Mouse (Mus musculus): ENCODE data around the gene Inhbe. TPM values are rescaled to one million over a fixed set of nuclear protein-coding genes. Genes with fewer than 3 reads are reported as not detected.
"Not testable (repeated sequence)": the region's sequence is repeated elsewhere in the genome, so short reads cannot be mapped to it uniquely, and the experiment has no call there.

Gene Inhbe
- polyA plus RNA-seq, 1 experiment = not detected

DNA sequence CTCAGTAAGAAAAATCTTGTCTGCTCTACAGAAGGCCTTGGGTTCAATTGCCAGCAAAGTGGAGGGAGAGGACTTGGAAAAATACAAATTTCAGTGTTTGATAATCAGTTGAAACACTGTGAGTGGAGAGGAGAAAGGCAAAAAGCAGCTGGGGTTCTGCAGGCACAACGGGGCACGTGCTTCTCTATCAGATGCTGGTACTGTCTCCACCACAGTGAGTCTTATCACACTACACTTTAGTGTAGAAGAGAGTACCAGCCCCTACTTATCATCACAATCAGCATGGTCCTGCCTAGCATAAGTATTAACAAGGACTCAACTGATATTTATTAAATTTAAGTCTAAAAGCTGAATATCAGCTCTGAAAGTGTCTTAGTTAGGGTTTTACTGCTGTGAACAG lies 36.9 kb downstream of the Inhbe start:
- Histone ChIP-seq H3K27me3 (ENCODE audit: control insufficient read depth, insufficient read depth, low read length, poor library complexity, severe bottlenecking) (no peaks in the 10 kb centered on the region), H3K4me3 (ENCODE audit: low read depth, low read length) (no peak overlapping the region), H3K27ac (ENCODE audit: insufficient read depth, low read length) (no peak overlapping the region), H3K9me3 (replicated peaks; ENCODE audit: control insufficient read depth, insufficient read depth, low read length, poor library complexity, severe bottlenecking) (no peaks in the 10 kb centered on the region), H3K9ac (ENCODE audit: low read depth, poor library complexity, severe bottlenecking) (no peak overlapping the region), H3K36me3 (ENCODE audit: control insufficient read depth, insufficient read depth, low read length, poor library complexity, severe bottlenecking) (no peaks in the 10 kb centered on the region), H3K4me1 (ENCODE audit: control insufficient read depth, insufficient read depth, low read length) (no peaks in the 10 kb centered on the region)
- TF ChIP-seq EP300 (IDR thresholded peaks at IDR 0.05; ENCODE audit: insufficient read depth, low read depth, low read length) (no peak), CTCF (IDR thresholded peaks at IDR 0.05; ENCODE audit: low read depth, low read length) (no peak), POLR2A (IDR thresholded peaks at IDR 0.05; ENCODE audit: insufficient read depth, low read length) (no peak)

DNA sequence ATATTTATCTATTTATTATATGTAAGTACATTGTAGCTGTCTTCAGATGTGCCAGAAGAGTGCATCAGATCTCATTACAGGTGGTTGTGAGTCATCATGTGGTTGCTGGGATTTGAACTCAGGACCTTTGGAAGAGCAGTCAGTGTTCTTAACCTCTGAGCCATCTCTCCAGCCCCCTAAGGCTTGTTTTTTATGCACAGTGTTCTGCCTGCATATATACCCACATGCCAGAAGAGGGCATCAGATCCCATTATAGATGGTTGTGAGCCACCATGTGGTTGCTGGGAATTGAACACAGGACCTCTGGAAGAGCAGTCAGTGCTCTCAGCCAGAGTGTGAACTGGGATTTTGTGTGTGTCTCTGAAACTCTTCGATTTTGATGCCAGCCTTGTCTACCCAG lies 39.3 kb downstream of the Inhbe start:
- H3K9me3 ChIP-seq (replicated peaks; ENCODE audit: control insufficient read depth, insufficient read depth, low read length, poor library complexity, severe bottlenecking); H3K9ac ChIP-seq (ENCODE audit: low read depth, poor library complexity, severe bottlenecking); H3K4me3 ChIP-seq (ENCODE audit: low read depth, low read length); H3K36me3 ChIP-seq (ENCODE audit: control insufficient read depth, insufficient read depth, low read length, poor library complexity, severe bottlenecking); H3K27me3 ChIP-seq (ENCODE audit: control insufficient read depth, insufficient read depth, low read length, poor library complexity, severe bottlenecking); H3K27ac ChIP-seq (ENCODE audit: insufficient read depth, low read length); H3K4me1 ChIP-seq (ENCODE audit: control insufficient read depth, insufficient read depth, low read length): not testable (repeated sequence)

DNA sequence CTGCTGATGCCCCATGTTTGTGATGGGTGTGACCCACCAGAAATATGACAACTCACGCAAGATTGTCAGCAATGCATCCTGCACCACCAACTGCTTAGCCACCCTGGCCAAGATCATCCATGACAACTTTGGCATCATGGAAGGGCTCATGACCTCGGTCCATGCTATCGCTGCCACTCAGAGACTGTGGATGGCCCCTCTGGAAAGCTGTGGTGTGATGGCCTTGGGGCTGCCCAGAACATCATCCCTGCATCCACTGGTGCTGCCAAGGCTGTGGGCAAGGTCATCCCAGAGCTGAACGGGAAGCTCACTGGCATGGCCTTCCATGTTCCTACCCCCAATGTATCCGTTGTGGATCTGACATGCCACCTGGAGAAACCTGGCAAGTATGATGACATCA lies 40.7 kb downstream of the Inhbe start:
- peaks cover 10% of the 10 kb centered on the region for H3K36me3 ChIP-seq (ENCODE audit: control insufficient read depth, insufficient read depth, low read length, poor library complexity, severe bottlenecking)
- H3K9me3 ChIP-seq (replicated peaks; ENCODE audit: control insufficient read depth, insufficient read depth, low read length, poor library complexity, severe bottlenecking); H3K4me1 ChIP-seq (ENCODE audit: control insufficient read depth, insufficient read depth, low read length); H3K9ac ChIP-seq (ENCODE audit: low read depth, poor library complexity, severe bottlenecking); H3K27ac ChIP-seq (ENCODE audit: insufficient read depth, low read length); H3K4me3 ChIP-seq (ENCODE audit: low read depth, low read length); H3K27me3 ChIP-seq (ENCODE audit: control insufficient read depth, insufficient read depth, low read length, poor library complexity, severe bottlenecking): not testable (repeated sequence)

GRCm38 (mm10) chr10:127312858-127313257 lies 41.4 kb downstream of the Inhbe start:
- H3K4me1 ChIP-seq (ENCODE audit: control insufficient read depth, insufficient read depth, low read length) = no peaks in the 10 kb centered on the region
- H3K9me3 ChIP-seq (replicated peaks; ENCODE audit: control insufficient read depth, insufficient read depth, low read length, poor library complexity, severe bottlenecking) = no peaks in the 10 kb centered on the region
- peaks cover 16% of the 10 kb centered on the region for H3K36me3 ChIP-seq (ENCODE audit: control insufficient read depth, insufficient read depth, low read length, poor library complexity, severe bottlenecking)
- H3K27ac ChIP-seq (ENCODE audit: insufficient read depth, low read length) = peak overlapping the region; percentile 59; the same call in 1 of the 2 replicates
- TF ChIP-seq CTCF (IDR thresholded peaks at IDR 0.05; ENCODE audit: low read depth, low read length) (no peak), EP300 (IDR thresholded peaks at IDR 0.05; ENCODE audit: insufficient read depth, low read depth, low read length) (no peak), POLR2A (IDR thresholded peaks at IDR 0.05; ENCODE audit: insufficient read depth, low read length) (no peak)
- no peaks in the 10 kb centered on the region for H3K27me3 ChIP-seq (ENCODE audit: control insufficient read depth, insufficient read depth, low read length, poor library complexity, severe bottlenecking)
- no peak overlapping the region for H3K9ac ChIP-seq (ENCODE audit: low read depth, poor library complexity, severe bottlenecking)
- no peak overlapping the region for H3K4me3 ChIP-seq (ENCODE audit: low read depth, low read length)

GRCm38 (mm10) chr10:127312356-127312676 lies 41.9 kb downstream of the Inhbe start:
- H3K4me3 ChIP-seq (ENCODE audit: low read depth, low read length) = peak overlapping the region; percentile 95
- peak overlapping the region; percentile 98; the same call in 1 of the 2 replicates for H3K9ac ChIP-seq (ENCODE audit: low read depth, poor library complexity, severe bottlenecking)
- no peak for TF ChIP-seq POLR2A (IDR thresholded peaks at IDR 0.05; ENCODE audit: insufficient read depth, low read length)
- TF ChIP-seq CTCF (IDR thresholded peaks at IDR 0.05; ENCODE audit: low read depth, low read length) = peak; percentile 45
- H3K27me3 ChIP-seq (ENCODE audit: control insufficient read depth, insufficient read depth, low read length, poor library complexity, severe bottlenecking) = no peaks in the 10 kb centered on the region
- H3K36me3 ChIP-seq (ENCODE audit: control insufficient read depth, insufficient read depth, low read length, poor library complexity, severe bottlenecking) = peaks cover 21% of the 10 kb centered on the region
- 0 out of 2 replicates have a peak overlapping the region, but pooled peaks have one; percentile 8 for H3K27ac ChIP-seq (ENCODE audit: insufficient read depth, low read length)
- no peaks in the 10 kb centered on the region for H3K9me3 ChIP-seq (replicated peaks; ENCODE audit: control insufficient read depth, insufficient read depth, low read length, poor library complexity, severe bottlenecking)
- H3K4me1 ChIP-seq (ENCODE audit: control insufficient read depth, insufficient read depth, low read length) = no peaks in the 10 kb centered on the region

DNA sequence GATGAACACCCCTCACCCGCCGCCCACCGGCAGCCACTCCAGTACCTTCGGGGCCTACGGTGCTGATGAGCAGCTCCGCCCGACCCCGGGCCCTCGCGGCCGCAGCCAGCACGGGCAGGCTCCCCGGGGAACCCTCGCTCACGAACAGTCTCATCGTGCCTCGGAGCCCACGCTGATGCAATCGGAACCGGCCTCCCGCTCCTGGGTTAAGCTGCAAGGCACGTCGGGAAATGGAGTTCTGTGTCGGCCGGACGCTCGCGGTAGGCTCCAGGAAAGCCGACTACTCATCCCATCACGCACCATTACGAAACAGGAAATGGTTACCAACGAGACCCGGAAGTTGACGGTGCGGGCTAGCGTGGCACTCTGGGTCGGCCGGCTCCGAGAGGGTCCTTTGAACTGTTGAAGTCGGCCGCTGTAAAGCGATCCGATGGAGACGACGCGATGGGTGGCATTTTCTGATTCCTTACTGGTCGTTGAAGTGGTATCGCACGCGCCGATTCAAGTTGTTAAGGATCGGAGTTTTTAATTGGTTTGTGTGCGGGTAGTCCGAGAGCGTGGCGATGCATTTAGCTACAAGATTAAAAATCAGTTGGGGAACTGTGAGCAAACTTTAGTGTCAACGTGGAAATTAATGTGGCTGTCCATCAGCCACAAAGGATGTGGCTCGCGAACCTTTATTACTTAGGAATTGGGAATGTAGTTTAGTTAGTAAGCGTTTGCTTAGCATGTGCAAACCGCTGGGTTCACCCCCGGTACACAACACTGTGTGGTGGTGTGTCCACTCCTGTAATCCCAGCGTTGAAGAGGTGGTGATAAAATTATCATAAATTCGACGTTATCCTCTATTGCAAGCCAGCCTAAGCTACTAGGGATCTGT lies 42.5 kb downstream of the Inhbe start, which contains the start of gene Mars:
Gene Mars (minus strand): TSS at position 311 of the 880 bp plus-strand sequence.
- no peaks in the 10 kb centered on the region for H3K4me1 ChIP-seq (ENCODE audit: control insufficient read depth, insufficient read depth, low read length)
- H3K27ac ChIP-seq (ENCODE audit: insufficient read depth, low read length) = peak within 1 kb of the TSS; percentile 59
- no peaks in the 10 kb centered on the region for H3K9me3 ChIP-seq (replicated peaks; ENCODE audit: control insufficient read depth, insufficient read depth, low read length, poor library complexity, severe bottlenecking)
- H3K4me3 ChIP-seq (ENCODE audit: low read depth, low read length) = peak within 1 kb of the TSS; percentile 95
- H3K9ac ChIP-seq (ENCODE audit: low read depth, poor library complexity, severe bottlenecking) = peak within 1 kb of the TSS; percentile 98
- peaks cover 27% of the 10 kb centered on the region for H3K36me3 ChIP-seq (ENCODE audit: control insufficient read depth, insufficient read depth, low read length, poor library complexity, severe bottlenecking)
- H3K27me3 ChIP-seq (ENCODE audit: control insufficient read depth, insufficient read depth, low read length, poor library complexity, severe bottlenecking) = no peaks in the 10 kb centered on the region
- TF ChIP-seq EP300 (IDR thresholded peaks at IDR 0.05; ENCODE audit: insufficient read depth, low read depth, low read length) = peak; percentile 11; the same call in 1 of the 2 replicates
- no peak for TF ChIP-seq CTCF (IDR thresholded peaks at IDR 0.05; ENCODE audit: low read depth, low read length)
- peak; percentile 34 for TF ChIP-seq POLR2A (IDR thresholded peaks at IDR 0.05; ENCODE audit: insufficient read depth, low read length)
